ENCODE assay signal across 13 mouse cellular contexts in genomic region chr4:63375367-63375766, GRCm38 (mm10). TPM values are rescaled to one million over a fixed set of nuclear protein-coding genes. Genes with fewer than 3 reads are reported as not detected.
DNase-seq lines count a peak whose midpoint lies in the region; ATAC-seq and TF ChIP-seq lines count a peak whose summit lies in the region.
"Had no signal": no experiment of that assay in that cellular context is flagged by ENCODE, and none has a peak within 500 bp of the region (broad histone marks: within the 10 kb centered on the region; RNA-seq: fewer than 3 reads in every experiment).

No protein-coding gene starts in this region.

- peak; percentile 53 for DNase-seq in forebrain, embryonic 14.5 days (ENCODE audit: low spot score)
- peak; percentile 46 to 62 for DNase-seq in layer of hippocampus, postnatal 14 days (ENCODE audit: low spot score in 2 of 2)
- DNase-seq in layer of hippocampus, postnatal 25 days (ENCODE audit: extremely low spot score in 1 of 2, low spot score in 1 of 2) = no peak
- peak; percentile 55 for DNase-seq in adipocyte (ENCODE audit: low spot score)
- peak; percentile 64 for DNase-seq in hindbrain, postnatal 0 days (ENCODE audit: low spot score)
- DNase-seq in thymus, postnatal 25 days = no peak
- DNase-seq in right cerebral cortex, postnatal 36 days (ENCODE audit: low spot score in 2 of 2) = no peak
- DNase-seq: kidney, postnatal 14 days had no signal

- TF ChIP-seq CTCF in hindbrain, postnatal 0 days (IDR thresholded peaks at IDR 0.05; ENCODE audit: low read depth) = no peak

- no peak overlapping the region for H3K4me2 ChIP-seq in forebrain, embryonic 14.5 days (ENCODE audit: low read length)
- H3K4me2 ChIP-seq in forebrain, embryonic 13.5 days = no peak overlapping the region
- H3K4me2 ChIP-seq in hindbrain, postnatal 0 days (ENCODE audit: low read depth, low read length) = no peak overlapping the region
- H3K4me2 ChIP-seq: limb, embryonic 13.5 days had no signal

- H3K27me3 ChIP-seq in forebrain, embryonic 14.5 days (replicated peaks; ENCODE audit: control insufficient read depth, insufficient read depth, low read length) = no peaks in the 10 kb centered on the region
- H3K27me3 ChIP-seq in forebrain, embryonic 13.5 days = no peaks in the 10 kb centered on the region
- no peaks in the 10 kb centered on the region for H3K27me3 ChIP-seq in hindbrain, postnatal 0 days (ENCODE audit: insufficient read depth, low read length)
- H3K27me3 ChIP-seq: limb, embryonic 13.5 days had no signal

- H3K36me3 ChIP-seq in forebrain, embryonic 14.5 days (ENCODE audit: control insufficient read depth, insufficient read depth, low read length) = peaks cover 98% of the 10 kb centered on the region
- peaks cover 99% of the 10 kb centered on the region for H3K36me3 ChIP-seq in forebrain, embryonic 13.5 days (ENCODE audit: poor library complexity, severe bottlenecking)
- H3K36me3 ChIP-seq in hindbrain, postnatal 0 days (ENCODE audit: insufficient read depth, low read length) = no peaks in the 10 kb centered on the region

- no peaks in the 10 kb centered on the region for H3K9me3 ChIP-seq in forebrain, embryonic 14.5 days (replicated peaks; ENCODE audit: control insufficient read depth, low read length)
- H3K9me3 ChIP-seq in forebrain, embryonic 13.5 days (replicated peaks) = no peaks in the 10 kb centered on the region
- H3K9me3 ChIP-seq in hindbrain, postnatal 0 days (ENCODE audit: low read length) = no peaks in the 10 kb centered on the region
- H3K9me3 ChIP-seq: limb, embryonic 13.5 days had no signal

- 36% methylated on average over 1 of the region's 1 CpGs for WGBS in forebrain, embryonic 14.5 days
- 55% methylated on average over 1 of the region's 1 CpGs for WGBS in forebrain, embryonic 13.5 days
- WGBS in hindbrain, postnatal 0 days = 27% methylated on average over 1 of the region's 1 CpGs

- no peak overlapping the region for H3K4me3 ChIP-seq in forebrain, embryonic 14.5 days (ENCODE audit: low read depth, low read length)
- H3K4me3 ChIP-seq in forebrain, embryonic 13.5 days = no peak overlapping the region
- no peak overlapping the region for H3K4me3 ChIP-seq in hindbrain, postnatal 0 days (ENCODE audit: low read length)
- H3K4me3 ChIP-seq: limb, embryonic 13.5 days had no signal

- no peak overlapping the region for H3K27ac ChIP-seq in forebrain, embryonic 14.5 days (ENCODE audit: low read depth, low read length)
- H3K27ac ChIP-seq in forebrain, embryonic 13.5 days = no peak overlapping the region
- no peak overlapping the region for H3K27ac ChIP-seq in hindbrain, postnatal 0 days
- H3K27ac ChIP-seq: limb, embryonic 13.5 days had no signal

- no peaks in the 10 kb centered on the region for H3K4me1 ChIP-seq in forebrain, embryonic 14.5 days (ENCODE audit: control insufficient read depth, insufficient read depth, low read length)
- 0 out of 2 replicates have a peak, but pooled peaks cover 7% of the 10 kb centered on the region for H3K4me1 ChIP-seq in forebrain, embryonic 13.5 days
- no peaks in the 10 kb centered on the region for H3K4me1 ChIP-seq in hindbrain, postnatal 0 days (ENCODE audit: insufficient read depth, low read length)
- H3K4me1 ChIP-seq: limb, embryonic 13.5 days had no signal

- no peak overlapping the region for H3K9ac ChIP-seq in forebrain, embryonic 14.5 days (ENCODE audit: low read length)
- H3K9ac ChIP-seq in forebrain, embryonic 13.5 days = no peak overlapping the region
- H3K9ac ChIP-seq in hindbrain, postnatal 0 days (replicated peaks; ENCODE audit: low read length) = no peak overlapping the region
- H3K9ac ChIP-seq: limb, embryonic 13.5 days had no signal

- peak; percentile 38 for ATAC-seq in forebrain, embryonic 14.5 days
- ATAC-seq in forebrain, embryonic 13.5 days = no peak
- ATAC-seq in hindbrain, postnatal 0 days = peak; percentile 61

RNA-seq across cellular contexts. Expression of gene Orm2, which starts 13.1 kb away (rescaled TPM):
- not detected in 2 replicates for polyA plus RNA-seq in forebrain, embryonic 14.5 days (2014; fragmentation: Nextera tagmentation; extraction: Ambion mirVana)
- polyA plus RNA-seq in forebrain, embryonic 13.5 days (2015; fragmentation: Nextera tagmentation; extraction: Ambion mirVana) = not detected in 2 replicates
- total RNA-seq in layer of hippocampus, postnatal 14 days (2021) = not detected
- total RNA-seq in layer of hippocampus, postnatal 25 days (2021) = not detected
- total RNA-seq in hindbrain, postnatal 0 days (2014; rRNA removed) = not detected in 2 replicates
- not detected in 2 replicates for polyA plus RNA-seq in hindbrain, postnatal 0 days (2015; fragmentation: Nextera tagmentation; extraction: Ambion mirVana)
- total RNA-seq: common myeloid progenitor, adult 5-6 weeks had no signal
- polyA plus RNA-seq: C2C12; heart, embryonic 14.5 days; limb, embryonic 13.5 days had no signal

RNA-seq across cellular contexts. Expression of gene Orm3, which starts 19.4 kb away (rescaled TPM):
- polyA plus RNA-seq in forebrain, embryonic 14.5 days (2014; fragmentation: Nextera tagmentation; extraction: Ambion mirVana) = not detected in 2 replicates
- polyA plus RNA-seq in forebrain, embryonic 13.5 days (2015; fragmentation: Nextera tagmentation; extraction: Ambion mirVana) = not detected in 2 replicates
- total RNA-seq in layer of hippocampus, postnatal 14 days (2021) = not detected
- total RNA-seq in layer of hippocampus, postnatal 25 days (2021) = not detected
- not detected in 2 replicates for total RNA-seq in hindbrain, postnatal 0 days (2014; rRNA removed)
- polyA plus RNA-seq in hindbrain, postnatal 0 days (2015; fragmentation: Nextera tagmentation; extraction: Ambion mirVana) = not detected in 2 replicates
- total RNA-seq: common myeloid progenitor, adult 5-6 weeks had no signal
- polyA plus RNA-seq: C2C12; heart, embryonic 14.5 days; limb, embryonic 13.5 days had no signal

RNA-seq across cellular contexts. Expression of gene Akna, which starts 27.8 kb away (rescaled TPM):
- polyA plus RNA-seq in forebrain, embryonic 14.5 days (2014; fragmentation: Nextera tagmentation; extraction: Ambion mirVana) = 5.7 and 8.5 TPM in 2 replicates
- 21.7 and 23.1 TPM in 2 replicates for polyA plus RNA-seq in forebrain, embryonic 13.5 days (2015; fragmentation: Nextera tagmentation; extraction: Ambion mirVana)
- 1 to 10 TPM; 4.4 to 4.6 TPM for total RNA-seq in layer of hippocampus, postnatal 14 days (2021)
- total RNA-seq in layer of hippocampus, postnatal 25 days (2021) = 1 to 10 TPM; 2.6 to 4.4 TPM
- total RNA-seq in hindbrain, postnatal 0 days (2014; rRNA removed) = 7.2 and 8.1 TPM in 2 replicates
- 2.7 and 3.2 TPM in 2 replicates for polyA plus RNA-seq in hindbrain, postnatal 0 days (2015; fragmentation: Nextera tagmentation; extraction: Ambion mirVana)

RNA-seq across cellular contexts. Expression of gene Orm1, which starts 31.0 kb away (rescaled TPM):
- not detected in 2 replicates for polyA plus RNA-seq in forebrain, embryonic 14.5 days (2014; fragmentation: Nextera tagmentation; extraction: Ambion mirVana)
- not detected in 2 replicates for polyA plus RNA-seq in forebrain, embryonic 13.5 days (2015; fragmentation: Nextera tagmentation; extraction: Ambion mirVana)
- not detected for total RNA-seq in layer of hippocampus, postnatal 14 days (2021)
- not detected for total RNA-seq in layer of hippocampus, postnatal 25 days (2021)
- not detected in 2 replicates for total RNA-seq in hindbrain, postnatal 0 days (2014; rRNA removed)
- not detected in 2 replicates for polyA plus RNA-seq in hindbrain, postnatal 0 days (2015; fragmentation: Nextera tagmentation; extraction: Ambion mirVana)
- polyA plus RNA-seq: heart, embryonic 14.5 days; limb, embryonic 13.5 days had no signal

Comparison
In these comparisons a context has a peak if more than half of its experiments do, and no peak if none do; other contexts are left out.
1. DNase-seq: peak in forebrain, embryonic 14.5 days (single experiment), layer of hippocampus, postnatal 14 days (2 of 2), adipocyte (single experiment) and hindbrain, postnatal 0 days (single experiment); none in layer of hippocampus, postnatal 25 days (0 of 2), thymus, postnatal 25 days (single experiment) and right cerebral cortex, postnatal 36 days (0 of 2).